Mouse (Mus musculus) neural tube, embryonic 12.5 days (tissue): Measurements from ENCODE around the gene Ric1. TPM values are rescaled to one million over a fixed set of nuclear protein-coding genes. Genes with fewer than 3 reads are reported as not detected.
A peak's percentile ranks its signal among the peaks of the same experiment; 100 is the strongest.
"Not testable (repeated sequence)": the region's sequence is repeated elsewhere in the genome, so short reads cannot be mapped to it uniquely, and the experiment has no call there.

Source experiments
- ATAC-seq: fragments of 200-750 bp; cut with Nextera tagmentation; 2 replicates; pipeline ENCODE4 v1.8.0; 2017; ENCODE audit warnings: low read depth, mild to moderate bottlenecking, moderate TSS enrichment, moderate library complexity; ENCODE audit not compliant: low FRiP score
- H3K27ac ChIP-seq: fragments of 300-500 bp; sonication (generic); 2 replicates; pipeline ENCODE4 v1.5.1; 2016
- H3K27me3 ChIP-seq: fragments of 300-500 bp; sonication (generic); replicated peaks from 2 replicates; pipeline ENCODE4 v1.6.1; 2016; ENCODE audit warnings: mild to moderate bottlenecking
- H3K36me3 ChIP-seq: fragments of 300-500 bp; sonication (generic); 2 replicates; pipeline ENCODE4 v1.6.1; 2016; ENCODE audit warnings: mild to moderate bottlenecking
- H3K4me1 ChIP-seq: fragments of 300-500 bp; sonication (generic); 2 replicates; pipeline ENCODE4 v1.6.1; 2016
- H3K4me2 ChIP-seq: fragments of 300-500 bp; sonication (generic); replicated peaks from 2 replicates; pipeline ENCODE4 v1.6.1; 2016; ENCODE audit warnings: mild to moderate bottlenecking
- H3K4me3 ChIP-seq: fragments of 300-500 bp; sonication (generic); 2 replicates; pipeline ENCODE4 v1.5.1; 2016
- H3K9ac ChIP-seq: fragments of 300-500 bp; sonication (generic); 2 replicates; pipeline ENCODE4 v1.6.1; 2016; ENCODE audit warnings: mild to moderate bottlenecking
- H3K9me3 ChIP-seq: fragments of 300-500 bp; sonication (generic); 2 replicates; pipeline ENCODE4 v1.6.1; 2016; ENCODE audit warnings: mild to moderate bottlenecking
- WGBS: fragments of 180-500 bp; shearing (Covaris S2); methylation state at CpG from one replicate; pipeline ENCODE4 v1.1.7; 2016; 5-methylcytosine and 5-hydroxymethylcytosine counted together
- polyA plus RNA-seq: library from polyadenylated mRNA; unstranded; fragments of >200 nt; fragmentation: Nextera tagmentation; extraction: Ambion mirVana; gene quantifications from 2 replicates; pipeline ENCODE4 v1.2.1, GENCODE M21; 2016

Gene Ric1
- polyA plus RNA-seq, 1 experiment from 2014 or later, result 15.1 TPM

GRCm38 (mm10) chr19:29518922-29519321 is 3.2 kb upstream of the Ric1 start:
- peaks cover 7% of the 10 kb centered on the region; the same call in 1 of the 2 replicates for H3K4me1 ChIP-seq
- no peaks in the 10 kb centered on the region for H3K36me3 ChIP-seq
- H3K27me3 ChIP-seq, result no peaks in the 10 kb centered on the region
- H3K27ac ChIP-seq, result no peak overlapping the region
- no peak overlapping the region for H3K4me2 ChIP-seq
- no peaks in the 10 kb centered on the region for H3K9me3 ChIP-seq
- no peak overlapping the region for H3K9ac ChIP-seq
- WGBS, result 77% methylated on average over 4 of the region's 4 CpGs
- ATAC-seq, result no peak
- H3K4me3 ChIP-seq, result no peak overlapping the region

GRCm38 (mm10) chr19:29520996-29521560 is 1.0 kb upstream of the Ric1 start:
- H3K9ac ChIP-seq, result no peak overlapping the region
- H3K4me3 ChIP-seq, result no peak overlapping the region
- no peaks in the 10 kb centered on the region for H3K27me3 ChIP-seq
- 45% methylated on average over 10 of the region's 10 CpGs for WGBS
- ATAC-seq, result no peak
- H3K36me3 ChIP-seq, result no peaks in the 10 kb centered on the region
- H3K4me2 ChIP-seq, result peak overlapping the region; percentile 78
- H3K27ac ChIP-seq, result no peak overlapping the region
- no peaks in the 10 kb centered on the region for H3K9me3 ChIP-seq
- H3K4me1 ChIP-seq, result peaks cover 7% of the 10 kb centered on the region

DNA sequence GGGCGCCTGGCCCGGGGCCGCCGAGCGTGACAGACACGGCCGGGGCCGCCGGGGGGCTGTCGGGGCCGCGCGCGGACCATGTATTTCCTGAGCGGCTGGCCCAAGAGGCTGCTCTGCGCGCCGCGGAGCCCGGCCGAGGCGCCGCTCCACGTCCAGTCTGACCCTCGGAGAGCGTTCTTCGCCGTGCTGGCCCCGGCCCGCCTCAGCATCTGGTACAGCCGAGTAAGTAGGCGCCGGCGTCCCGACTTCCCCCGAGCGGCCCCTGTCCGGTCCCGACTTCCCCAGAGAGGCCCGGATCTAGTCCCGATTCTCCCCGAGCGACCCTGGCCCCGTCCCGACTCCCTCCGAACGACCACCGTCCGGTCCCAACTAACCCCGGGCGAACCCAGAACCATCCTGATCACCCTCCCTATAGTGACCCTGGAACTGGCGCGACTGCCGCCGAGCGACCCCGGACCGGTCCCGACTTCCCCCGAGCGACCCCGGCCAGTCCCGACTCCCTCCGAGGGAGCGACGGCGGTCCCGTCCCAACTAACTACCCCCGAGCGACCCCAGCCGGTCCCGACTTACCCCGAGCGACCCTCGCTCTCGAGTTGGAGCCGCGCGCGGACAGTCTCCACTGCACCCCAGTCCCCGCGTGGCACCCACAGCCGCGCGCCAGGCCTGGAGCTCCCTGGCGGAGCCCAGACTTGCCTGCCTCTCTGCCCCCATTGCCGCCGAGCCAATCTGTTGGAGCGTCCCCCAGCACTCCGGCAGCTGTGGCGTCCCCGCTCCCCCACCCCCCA is 555 bp downstream of the Ric1 start:
- Histone ChIP-seq H3K4me2 (peak overlapping the region; percentile 78), H3K27me3 (no peaks in the 10 kb centered on the region), H3K27ac (peak overlapping the region; percentile 90), H3K9me3 (no peaks in the 10 kb centered on the region), H3K4me1 (peaks cover 7% of the 10 kb centered on the region), H3K4me3 (peak overlapping the region; percentile 92), H3K36me3 (no peaks in the 10 kb centered on the region), H3K9ac (peak overlapping the region; percentile 94)
- ATAC-seq, result peak; percentile 84
- WGBS, result under 1% methylated on average over 92 of the region's 92 CpGs

DNA sequence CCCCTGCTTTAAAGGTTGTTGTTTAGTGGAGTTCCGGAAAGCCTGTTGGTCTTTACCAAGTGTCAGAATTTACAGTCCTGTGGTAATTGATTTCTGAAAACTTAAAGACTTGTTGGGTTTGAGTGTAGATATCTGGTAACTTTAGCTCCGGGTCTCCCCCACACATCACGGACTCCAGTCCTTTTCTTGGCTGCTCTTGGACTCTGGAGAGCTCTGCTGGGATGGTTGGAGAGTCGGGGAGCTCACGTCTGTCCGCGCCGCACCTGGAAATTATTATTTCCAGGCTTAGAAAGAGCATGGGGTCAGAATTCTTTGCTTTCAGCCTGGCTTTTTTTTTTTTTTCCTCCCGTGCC is 1.1 kb downstream of the Ric1 start:
- Histone ChIP-seq H3K4me2 (peak overlapping the region; percentile 78), H3K9ac (peak overlapping the region; percentile 94), H3K27ac (no peak overlapping the region), H3K9me3 (no peaks in the 10 kb centered on the region), H3K4me1 (peaks cover 7% of the 10 kb centered on the region), H3K36me3 (no peaks in the 10 kb centered on the region), H3K27me3 (no peaks in the 10 kb centered on the region), H3K4me3 (peak overlapping the region; percentile 92)
- WGBS, result under 1% methylated on average over 9 of the region's 9 CpGs
- ATAC-seq, result no peak

DNA sequence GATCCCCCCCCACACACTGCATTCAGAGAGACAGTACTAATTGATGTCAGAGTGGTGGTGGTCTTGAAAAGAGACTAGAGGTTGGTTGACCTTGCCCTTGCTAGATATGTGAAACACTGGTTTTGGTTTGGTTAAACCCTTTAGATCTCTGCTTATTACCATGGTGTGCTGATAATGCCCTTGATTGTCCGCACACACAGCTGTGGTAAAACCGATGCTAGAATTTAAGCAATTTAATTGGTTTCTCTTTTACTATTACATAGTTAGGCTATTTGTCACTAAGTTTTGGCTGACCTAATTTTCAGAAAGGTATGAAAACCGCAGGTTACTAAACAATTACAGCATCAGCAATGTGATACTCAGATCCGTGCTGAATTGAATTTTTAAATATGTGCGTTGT is 1.6 kb downstream of the Ric1 start:
- H3K27me3 ChIP-seq, result no peaks in the 10 kb centered on the region
- no peak overlapping the region for H3K27ac ChIP-seq
- peaks cover 7% of the 10 kb centered on the region for H3K4me1 ChIP-seq
- no peak overlapping the region for H3K9ac ChIP-seq
- peak overlapping the region; percentile 92; the same call in 1 of the 2 replicates for H3K4me3 ChIP-seq
- H3K36me3 ChIP-seq, result no peaks in the 10 kb centered on the region
- H3K4me2 ChIP-seq, result peak overlapping the region; percentile 78
- no peaks in the 10 kb centered on the region; the same call in 1 of the 2 replicates for H3K9me3 ChIP-seq
- ATAC-seq, result no peak
- WGBS, result 52% methylated on average over 5 of the region's 5 CpGs

- H3K27me3 ChIP-seq, result no peaks in the 10 kb centered on the region
- H3K4me1 ChIP-seq, result peaks cover 7% of the 10 kb centered on the region
- H3K36me3 ChIP-seq, result no peaks in the 10 kb centered on the region
- ATAC-seq, result no peak
- no peak overlapping the region for H3K27ac ChIP-seq
- H3K4me2 ChIP-seq, result no peak overlapping the region
- peaks cover 4% of the 10 kb centered on the region; the same call in 1 of the 2 replicates for H3K9me3 ChIP-seq
- H3K9ac ChIP-seq, result no peak overlapping the region
- H3K4me3 ChIP-seq, result no peak overlapping the region
- WGBS, result 76% methylated on average over 4 of the region's 4 CpGs
These were observed 2.5 kb downstream of the Ric1 start for GRCm38 (mm10) chr19:29524614-29525013.

DNA sequence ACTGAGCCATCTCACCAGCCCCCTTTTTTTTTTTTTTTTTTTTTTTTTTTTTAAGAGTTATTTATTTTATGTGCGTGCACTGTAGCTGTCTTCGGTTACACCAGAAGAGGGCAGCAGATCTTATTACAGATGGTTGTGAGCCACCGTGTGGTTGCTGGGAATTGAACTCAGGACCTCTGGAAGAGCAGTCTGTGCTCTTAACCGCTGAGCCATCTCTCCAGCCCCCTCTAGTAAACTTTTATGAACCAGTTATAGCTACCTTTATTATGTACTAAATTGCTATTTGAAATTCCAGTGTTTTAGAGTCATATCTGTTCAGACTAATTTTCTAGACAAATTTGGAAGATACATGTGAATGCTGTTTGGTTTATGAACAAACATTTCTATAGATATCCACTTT is 3.5 kb downstream of the Ric1 start:
- H3K27ac ChIP-seq, H3K36me3 ChIP-seq, H3K9me3 ChIP-seq, H3K9ac ChIP-seq, ATAC-seq, H3K4me2 ChIP-seq, H3K4me3 ChIP-seq, H3K4me1 ChIP-seq, H3K27me3 ChIP-seq: not testable (repeated sequence)
- WGBS, result 82% methylated on average over 4 of the region's 4 CpGs

DNA sequence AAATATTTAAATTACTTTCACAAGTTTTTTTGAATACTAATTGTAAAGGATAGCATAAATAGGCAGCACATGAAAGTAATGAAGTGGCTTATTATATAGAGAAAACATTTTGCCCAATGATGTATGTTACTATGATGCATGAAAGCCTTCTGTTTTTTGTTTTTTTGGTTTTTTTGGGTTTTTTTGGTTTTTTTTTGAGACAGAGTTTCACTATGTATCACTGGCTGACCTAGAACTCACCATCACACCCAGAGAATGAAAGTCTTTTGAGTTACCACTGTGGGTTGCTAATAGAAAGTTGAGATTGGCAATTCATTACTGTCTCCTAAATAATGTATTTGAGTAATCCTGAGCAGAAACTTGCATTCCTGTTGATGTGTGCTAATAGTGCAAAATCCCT is 4.8 kb downstream of the Ric1 start:
- Histone ChIP-seq H3K27me3 (no peaks in the 10 kb centered on the region), H3K27ac (no peak overlapping the region), H3K9ac (no peak overlapping the region), H3K4me1 (peaks cover 7% of the 10 kb centered on the region), H3K4me2 (no peak overlapping the region), H3K9me3 (peaks cover 4% of the 10 kb centered on the region; the same call in 1 of the 2 replicates), H3K4me3 (no peak overlapping the region), H3K36me3 (no peaks in the 10 kb centered on the region)
- no peak for ATAC-seq

GRCm38 (mm10) chr19:29527299-29527698 is 5.2 kb downstream of the Ric1 start:
- H3K27ac ChIP-seq, result no peak overlapping the region
- WGBS, result 98% methylated on average over 4 of the region's 4 CpGs
- ATAC-seq, result no peak

DNA sequence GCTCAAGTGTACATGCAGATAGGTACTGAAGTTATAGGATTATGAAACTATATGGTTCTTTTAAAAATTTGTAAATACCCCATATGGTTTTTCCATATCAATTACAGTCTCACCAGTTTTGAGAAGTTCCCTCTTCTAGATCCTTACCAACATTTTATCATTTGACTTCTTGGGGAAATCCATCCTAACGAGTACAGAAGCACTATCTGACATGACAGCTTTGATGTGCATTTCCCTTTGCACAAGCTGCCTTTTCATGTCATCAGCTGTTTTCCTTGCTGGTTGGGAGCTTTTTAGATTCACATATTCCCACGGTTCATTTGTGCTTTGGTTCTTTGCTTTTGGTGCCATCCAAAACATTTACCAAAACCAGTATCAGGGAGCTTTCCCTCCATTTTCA is 6.5 kb downstream of the Ric1 start:
- 92% methylated on average over 2 of the region's 2 CpGs for WGBS
- no peak overlapping the region for H3K27ac ChIP-seq
- 0 out of 2 replicates have a peak, but pooled peaks cover 2% of the 10 kb centered on the region for H3K36me3 ChIP-seq
- no peak overlapping the region for H3K4me2 ChIP-seq
- H3K4me1 ChIP-seq, result peaks cover 3% of the 10 kb centered on the region
- no peaks in the 10 kb centered on the region for H3K27me3 ChIP-seq
- no peak overlapping the region for H3K4me3 ChIP-seq
- no peak overlapping the region for H3K9ac ChIP-seq
- H3K9me3 ChIP-seq, result peaks cover 4% of the 10 kb centered on the region; the same call in 1 of the 2 replicates
- no peak for ATAC-seq

More at GRCm38 (mm10) chr19:29527299-29527698, 5.2 kb downstream of the Ric1 start:
- Histone ChIP-seq H3K36me3 (no peaks in the 10 kb centered on the region), H3K27me3 (no peaks in the 10 kb centered on the region), H3K9me3 (peaks cover 4% of the 10 kb centered on the region; the same call in 1 of the 2 replicates), H3K4me2 (no peak overlapping the region), H3K9ac (no peak overlapping the region), H3K4me1 (peaks cover 7% of the 10 kb centered on the region), H3K4me3 (no peak overlapping the region)

GRCm38 (mm10) chr19:29534030-29534429 is 11.9 kb downstream of the Ric1 start:
- H3K4me2 ChIP-seq, result no peak overlapping the region
- 88% methylated on average over 5 of the region's 5 CpGs for WGBS
- H3K27ac ChIP-seq, result no peak overlapping the region
- peaks cover 20% of the 10 kb centered on the region for H3K36me3 ChIP-seq
- no peak overlapping the region for H3K4me3 ChIP-seq
- H3K9me3 ChIP-seq, result peaks cover 1% of the 10 kb centered on the region; the same call in 1 of the 2 replicates
- ATAC-seq, result no peak
- H3K9ac ChIP-seq, result no peak overlapping the region
- no peaks in the 10 kb centered on the region for H3K4me1 ChIP-seq
- no peaks in the 10 kb centered on the region for H3K27me3 ChIP-seq

DNA sequence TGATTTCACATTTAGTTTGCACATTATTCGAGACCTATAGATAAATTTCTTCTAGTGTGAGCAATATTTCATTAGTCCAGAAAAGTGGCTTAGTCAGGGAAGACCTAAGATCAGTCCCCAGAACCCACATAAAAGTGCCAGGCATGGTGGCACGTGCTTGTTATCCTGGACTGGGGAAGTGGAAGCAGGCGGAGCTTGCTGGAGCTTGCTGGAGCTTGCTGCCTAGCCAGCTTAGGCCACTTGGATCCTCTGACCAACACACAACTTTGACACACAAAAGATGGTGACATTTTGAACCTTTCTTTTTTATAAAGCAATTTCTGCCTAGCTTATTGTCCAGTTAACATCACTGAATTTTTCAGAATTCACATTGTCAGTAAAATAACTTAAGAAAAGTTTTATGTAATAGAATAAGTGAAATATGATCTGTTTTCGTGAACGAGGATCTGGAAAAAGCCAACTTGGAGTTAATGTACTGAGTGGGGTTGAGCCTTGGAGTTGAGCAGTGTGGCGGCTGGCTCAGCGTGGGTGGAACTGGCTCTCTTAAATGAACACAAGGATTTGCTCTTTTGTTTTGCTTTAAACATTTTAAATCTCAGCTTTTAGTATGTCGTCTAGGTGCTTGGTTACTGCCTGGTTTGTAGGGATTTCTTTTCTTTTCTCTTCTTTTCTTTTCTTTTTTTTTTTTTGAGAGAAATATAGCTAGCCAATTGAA is 20.3 kb downstream of the Ric1 start:
- Histone ChIP-seq H3K4me3 (no peak overlapping the region), H3K27me3 (no peaks in the 10 kb centered on the region), H3K4me1 (no peaks in the 10 kb centered on the region), H3K4me2 (no peak overlapping the region), H3K9me3 (no peaks in the 10 kb centered on the region), H3K9ac (no peak overlapping the region), H3K36me3 (no peaks in the 10 kb centered on the region), H3K27ac (no peak overlapping the region)
- 88% methylated on average over 8 of the region's 8 CpGs for WGBS
- no peak for ATAC-seq
